Mouse (Mus musculus): Measurements from ENCODE around the gene Ccdc121.
A peak's percentile ranks its signal among the peaks of the same experiment; 100 is the strongest.
"Not testable (repeated sequence)": the region's sequence is repeated elsewhere in the genome, so short reads cannot be mapped to it uniquely, and the experiment has no call there.

The Ccdc121 gene

GRCm38 (mm10) chr1:181510855-181511254, 396 bp downstream of the Ccdc121 start:
- DNase-seq = not testable (repeated sequence)

- DNase-seq = peak; percentile 13
Measured at GRCm38 (mm10) chr1:181505367-181505766, 5.9 kb downstream of the Ccdc121 start.

- no peak for DNase-seq
Measured at GRCm38 (mm10) chr1:181503471-181503870, 7.8 kb downstream of the Ccdc121 start.

- no peak for DNase-seq
Measured at GRCm38 (mm10) chr1:181484696-181485095, 26.6 kb downstream of the Ccdc121 start.

GRCm38 (mm10) chr1:181476557-181476956, 34.7 kb downstream of the Ccdc121 start:
- DNase-seq = no peak

GRCm38 (mm10) chr1:181476141-181476540, 35.1 kb downstream of the Ccdc121 start:
- peak; percentile 12 for DNase-seq

GRCm38 (mm10) chr1:181469415-181469814, 41.8 kb downstream of the Ccdc121 start:
- DNase-seq = no peak

GRCm38 (mm10) chr1:181467321-181467670, 44.0 kb downstream of the Ccdc121 start:
- no peak for DNase-seq

- DNase-seq = no peak
Measured at GRCm38 (mm10) chr1:181466601-181467320, 44.5 kb downstream of the Ccdc121 start.

- DNase-seq = no peak
Measured at GRCm38 (mm10) chr1:181466040-181466439, 45.2 kb downstream of the Ccdc121 start.

- no peak for DNase-seq
Measured at GRCm38 (mm10) chr1:181465027-181465426, 46.2 kb downstream of the Ccdc121 start.

GRCm38 (mm10) chr1:181462906-181463179, 48.4 kb downstream of the Ccdc121 start:
- no peak for DNase-seq

- DNase-seq = no peak
Measured at GRCm38 (mm10) chr1:181462051-181462905, 49.0 kb downstream of the Ccdc121 start.

GRCm38 (mm10) chr1:181461484-181461883, 49.8 kb downstream of the Ccdc121 start:
- DNase-seq = no peak

- no peak for DNase-seq
Measured at GRCm38 (mm10) chr1:181460283-181460682, 51.0 kb downstream of the Ccdc121 start.

Data from kidney, adult 18-20 months (tissue).